Mouse (Mus musculus): Measurements from ENCODE around the gene Krt39.

The Krt39 gene

GRCm38 (mm10) chr11:99521288-99521860 is at the start of gene Krt39:
Gene Krt39, minus strand, starts transcription at chr11:99521338.
- no peak for DNase-seq (ENCODE audit: low spot score in 2 of 2)

- no peak for DNase-seq (ENCODE audit: low spot score in 2 of 2)
Observed at GRCm38 (mm10) chr11:99566530-99566929, 45.4 kb upstream of the Krt39 start, which contains the start of gene Krtap3-1. Gene Krtap3-1, minus strand, starts transcription at chr11:99566630.

DNA sequence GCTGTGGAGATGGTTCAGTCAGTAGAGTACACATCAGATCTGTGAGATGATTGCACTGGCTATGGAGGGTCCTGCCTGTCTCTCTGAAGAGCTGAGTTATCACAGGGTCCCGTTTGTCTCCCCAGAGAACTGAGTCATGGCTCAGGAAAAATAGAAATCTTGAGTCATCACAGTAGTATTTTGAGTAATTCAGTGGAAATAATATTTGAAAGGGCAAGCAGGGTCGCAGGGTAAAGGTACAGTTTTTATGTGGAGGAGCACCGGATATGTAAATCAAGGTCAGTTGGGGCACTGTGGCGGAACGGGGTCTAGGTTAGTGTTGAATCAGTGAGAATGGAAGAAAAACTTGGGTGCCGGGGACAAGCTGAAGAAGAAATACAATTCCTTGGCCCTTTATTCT is 41.4 kb upstream of the Krt39 start:
- no peak for DNase-seq (ENCODE audit: low spot score in 2 of 2)

DNA sequence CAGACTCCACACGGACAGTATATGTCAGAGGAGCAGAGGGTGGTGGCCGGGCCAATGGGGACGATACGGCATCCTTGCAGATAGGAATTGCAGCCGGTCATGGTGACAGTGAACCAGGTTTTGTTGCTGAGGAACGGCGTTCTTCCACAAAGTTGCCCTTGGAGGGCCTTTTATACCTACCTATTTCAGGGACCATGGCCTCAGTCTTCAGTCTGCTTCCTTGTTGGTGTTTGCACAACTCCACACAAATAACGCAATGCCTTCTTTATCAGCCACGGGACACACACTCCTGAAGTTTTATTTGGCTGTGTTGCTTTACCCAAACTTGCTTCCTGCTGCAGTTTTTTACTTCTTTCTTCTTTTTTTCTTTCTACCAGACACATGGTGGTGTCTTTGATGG is 38.2 kb upstream of the Krt39 start, which contains the start of gene Gm11939:
Gene Gm11939 (minus strand): TSS at position 101 of the 400 bp plus-strand sequence.
- DNase-seq (ENCODE audit: low spot score in 2 of 2), result no peak

DNA sequence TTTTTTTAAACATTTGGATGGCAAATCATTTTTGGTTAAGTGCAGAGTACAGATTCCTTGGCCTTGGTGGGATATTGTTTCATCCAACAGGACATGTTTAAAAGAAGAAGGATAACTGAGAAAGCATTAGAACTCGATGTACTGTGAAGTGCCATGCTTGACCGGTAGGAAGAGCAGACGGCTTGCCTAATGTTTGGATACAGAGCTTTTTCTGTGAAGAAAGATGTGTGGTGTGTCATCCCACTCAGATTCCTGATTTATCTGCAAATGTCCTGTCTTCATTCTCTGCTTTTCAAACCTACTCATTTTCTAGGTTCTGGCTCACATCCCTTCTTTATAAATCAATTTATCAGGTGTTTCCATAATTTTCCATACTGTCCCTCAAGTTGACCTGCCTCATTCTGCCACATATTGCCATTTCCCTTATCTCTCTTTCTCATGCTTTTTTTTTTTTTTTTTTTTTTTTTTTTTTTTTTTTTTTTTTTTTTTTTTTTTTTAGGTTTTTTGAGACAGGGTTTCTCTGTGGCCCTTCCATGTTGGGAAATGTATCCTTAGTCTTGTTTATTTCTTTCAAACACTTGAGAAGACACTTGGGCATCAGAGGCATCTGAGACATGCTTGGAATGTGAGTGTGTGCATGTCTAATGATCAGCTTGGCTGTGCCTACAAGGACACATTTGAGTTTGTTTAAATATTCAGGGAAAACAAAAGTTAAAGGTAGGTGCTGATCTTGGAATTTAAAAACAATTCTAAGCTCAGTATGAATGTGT is 37.0 kb upstream of the Krt39 start:
- DNase-seq (ENCODE audit: low spot score in 2 of 2), result no peak

GRCm38 (mm10) chr11:99556753-99557152 is 35.6 kb upstream of the Krt39 start, which contains the start of gene Krtap3-2:
Gene Krtap3-2, minus strand, starts transcription at chr11:99556853.
- DNase-seq (ENCODE audit: low spot score in 2 of 2), result no peak

DNA sequence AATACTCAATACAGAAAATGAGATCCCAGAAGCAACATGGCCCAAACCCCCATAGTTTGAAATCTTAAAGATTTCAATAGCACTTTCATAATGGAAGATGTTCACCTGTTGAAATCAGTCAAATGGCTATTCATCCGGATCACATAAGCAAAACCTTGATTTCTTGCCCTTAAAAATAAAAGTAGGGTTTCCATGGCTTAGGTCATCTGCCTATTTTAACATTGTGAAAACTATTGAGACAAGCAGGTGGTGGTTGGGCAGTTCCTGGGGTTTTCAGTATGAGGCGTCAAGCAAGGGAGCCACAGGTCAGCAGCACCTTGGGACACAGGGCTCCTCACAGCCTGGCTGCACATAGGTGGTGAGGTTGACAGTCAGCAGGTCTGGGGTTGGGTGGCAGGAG is 35.1 kb upstream of the Krt39 start:
- DNase-seq (ENCODE audit: low spot score in 2 of 2), result no peak

- no peak for DNase-seq (ENCODE audit: low spot score in 2 of 2)
Observed at GRCm38 (mm10) chr11:99550765-99551164, 29.6 kb upstream of the Krt39 start, which contains the start of gene Krtap3-3. Gene Krtap3-3, minus strand, starts transcription at chr11:99550865.

GRCm38 (mm10) chr11:99547892-99548291 is 26.8 kb upstream of the Krt39 start:
- no peak for DNase-seq (ENCODE audit: low spot score in 2 of 2)

- DNase-seq (ENCODE audit: low spot score in 2 of 2), result peak in 1 of 2 experiments; percentile 23
Observed at GRCm38 (mm10) chr11:99539721-99540120, 18.6 kb upstream of the Krt39 start.

GRCm38 (mm10) chr11:99514098-99514497 is 7.0 kb downstream of the Krt39 start:
- DNase-seq (ENCODE audit: low spot score in 2 of 2), result no peak

DNA sequence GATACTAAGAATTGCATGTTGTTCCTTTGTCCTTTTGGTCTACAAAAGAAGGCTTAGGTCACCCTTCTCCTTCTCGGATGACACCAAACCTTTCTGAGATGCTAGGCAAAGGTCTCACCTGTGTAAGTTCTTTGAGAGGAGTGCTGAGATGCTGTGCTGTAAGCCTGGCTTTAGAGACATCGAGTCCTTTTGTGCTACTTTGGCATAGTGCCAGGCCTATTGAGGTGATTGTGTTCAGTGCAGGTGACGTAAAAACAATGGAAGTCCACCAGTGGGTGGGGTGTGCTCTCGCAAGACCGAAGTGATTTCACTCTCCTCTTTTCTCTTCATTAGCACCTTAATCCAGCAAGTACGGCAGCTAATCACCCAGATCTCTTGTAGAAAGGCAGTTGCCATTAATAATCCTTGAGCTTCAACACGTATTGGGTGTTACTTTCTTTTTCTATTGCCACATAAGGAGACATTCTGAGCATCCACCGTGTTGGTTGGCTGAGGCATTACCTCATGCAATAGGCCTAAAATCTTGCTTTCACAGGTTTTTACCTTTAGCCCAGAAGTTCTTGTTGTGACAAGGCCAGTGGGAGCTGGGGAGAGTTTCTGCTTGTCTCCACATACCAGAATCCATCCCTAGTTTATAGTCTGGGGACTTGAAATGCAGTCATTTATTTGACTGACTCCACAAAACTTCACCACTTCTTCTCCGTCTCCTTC is 20.9 kb downstream of the Krt39 start:
- DNase-seq (ENCODE audit: low spot score in 2 of 2), result no peak

DNA sequence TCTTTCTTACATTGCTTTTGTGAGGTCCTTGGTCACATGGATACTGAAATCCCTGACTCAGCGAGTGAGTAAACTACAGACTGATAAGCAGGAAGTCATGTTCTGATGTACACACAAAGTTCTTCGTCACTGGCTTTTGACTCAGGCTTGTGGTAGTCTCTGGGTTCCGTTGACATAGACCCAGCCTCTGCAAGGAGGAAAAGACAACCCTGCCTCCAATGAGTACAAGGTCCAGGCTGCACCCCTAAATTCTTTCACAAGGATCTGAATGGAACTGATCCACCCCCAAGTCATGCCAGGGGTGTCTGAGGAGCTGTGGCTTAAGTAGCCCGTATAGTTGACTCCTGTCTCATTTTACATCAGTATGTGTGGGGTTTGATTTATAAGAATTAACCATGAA is 24.7 kb downstream of the Krt39 start:
- DNase-seq (ENCODE audit: low spot score in 2 of 2), result no peak

DNA sequence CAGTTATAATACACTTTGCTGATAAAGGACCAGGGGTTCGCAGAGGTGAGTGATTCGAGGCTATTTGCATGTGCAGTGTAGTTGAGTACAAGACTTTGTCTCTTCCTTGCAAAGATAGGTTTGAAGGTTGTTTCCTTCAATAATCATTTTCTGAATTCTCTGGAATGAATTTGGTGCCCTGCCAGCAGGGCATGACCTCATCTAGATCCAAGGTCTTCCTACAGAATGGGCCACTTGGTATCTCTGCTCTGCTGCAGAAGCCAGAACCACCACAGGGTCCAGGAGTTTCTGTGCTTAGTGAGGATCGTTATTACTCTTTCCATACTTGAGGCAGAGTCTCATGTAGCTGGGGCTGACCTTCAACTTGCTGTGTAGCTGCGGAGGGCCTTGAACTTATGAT is 26.4 kb downstream of the Krt39 start:
- DNase-seq (ENCODE audit: low spot score in 2 of 2), result no peak

GRCm38 (mm10) chr11:99493574-99493850 is 27.6 kb downstream of the Krt39 start:
- no peak for DNase-seq (ENCODE audit: low spot score in 2 of 2)

DNA sequence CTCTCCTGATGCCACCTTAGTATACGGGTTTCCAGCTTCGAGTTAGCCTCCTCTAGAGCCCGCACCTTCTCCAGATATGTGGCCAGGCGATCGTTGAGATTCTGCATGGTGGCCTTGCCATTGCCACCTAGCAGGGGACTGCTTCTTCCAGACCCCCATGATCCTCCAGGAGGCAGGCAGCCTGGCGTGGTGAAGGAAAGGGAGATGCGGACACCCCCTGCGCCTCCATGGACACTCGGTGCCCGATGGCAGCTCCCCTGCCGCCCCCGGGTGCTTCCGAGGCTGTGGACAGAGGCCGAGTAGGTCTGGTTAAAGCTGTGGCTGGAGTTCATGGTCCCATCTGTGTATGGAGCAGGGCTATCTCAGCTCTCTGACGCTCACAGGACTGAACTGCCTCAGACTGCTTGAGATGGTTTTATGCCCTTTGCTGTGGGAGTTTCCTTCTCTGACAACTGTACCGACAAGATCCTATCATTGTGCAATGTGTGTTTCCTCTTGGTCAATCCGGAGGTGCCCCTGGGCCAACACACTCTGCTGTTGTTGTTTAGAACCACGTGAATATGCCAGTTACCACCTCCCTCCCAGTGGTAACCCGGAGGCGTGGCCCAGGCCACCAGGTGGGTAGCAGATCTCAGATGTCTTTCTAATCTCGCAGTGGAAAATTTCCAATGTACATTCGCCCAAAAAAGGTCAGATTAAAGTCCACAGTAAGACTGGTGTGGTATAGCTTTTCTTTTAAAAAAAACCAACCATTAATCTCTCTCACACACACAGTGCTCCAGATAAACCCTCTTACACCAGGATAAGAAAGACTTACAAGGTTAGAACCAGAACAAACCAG is 28.2 kb downstream of the Krt39 start, which contains the start of gene Krt23:
Gene Krt23 (minus strand): TSS at position 405 of the 841 bp plus-strand sequence.
- no peak for DNase-seq (ENCODE audit: low spot score in 2 of 2)

DNA sequence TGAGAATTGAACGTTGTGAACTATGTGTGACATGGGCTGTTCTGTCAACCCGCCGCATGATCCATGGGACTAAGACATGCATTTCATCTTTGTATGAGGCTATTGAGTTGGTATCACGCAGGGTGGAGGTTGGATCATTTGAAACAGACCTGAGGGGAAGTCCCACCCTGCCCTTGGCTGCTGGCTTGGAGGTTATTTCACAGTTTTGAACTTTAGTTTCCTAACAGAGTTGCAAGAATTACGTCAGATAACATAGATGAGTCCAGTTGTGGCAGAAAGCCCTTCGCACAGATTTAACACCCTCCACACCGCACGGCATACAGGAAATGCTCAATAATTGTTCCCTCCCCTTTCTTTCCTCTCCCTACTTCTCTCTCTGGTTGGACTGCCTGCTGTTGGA is 30.1 kb downstream of the Krt39 start:
- no peak for DNase-seq (ENCODE audit: low spot score in 2 of 2)

DNA sequence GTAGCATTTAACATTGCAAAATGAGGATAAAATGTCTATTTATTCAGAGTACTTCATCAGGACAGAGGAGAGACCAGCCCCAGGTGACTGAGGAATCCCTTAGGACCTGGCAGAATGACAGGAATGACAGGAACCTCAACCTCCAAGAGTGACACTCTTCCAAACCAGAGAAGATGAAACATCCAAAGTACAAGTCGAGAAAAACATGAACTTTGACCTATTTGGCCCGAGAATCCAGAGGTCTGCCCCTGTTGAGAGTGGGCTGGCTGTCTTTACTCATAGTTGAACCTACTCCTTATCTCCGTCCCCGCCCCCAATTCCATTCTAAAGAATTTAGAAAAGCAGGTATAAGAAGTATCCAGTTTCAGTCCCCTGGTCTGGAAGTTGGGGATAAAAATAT is 30.5 kb downstream of the Krt39 start:
- DNase-seq (ENCODE audit: low spot score in 2 of 2), result no peak

GRCm38 (mm10) chr11:99489233-99489632 is 31.9 kb downstream of the Krt39 start:
- no peak for DNase-seq (ENCODE audit: low spot score in 2 of 2)

DNA sequence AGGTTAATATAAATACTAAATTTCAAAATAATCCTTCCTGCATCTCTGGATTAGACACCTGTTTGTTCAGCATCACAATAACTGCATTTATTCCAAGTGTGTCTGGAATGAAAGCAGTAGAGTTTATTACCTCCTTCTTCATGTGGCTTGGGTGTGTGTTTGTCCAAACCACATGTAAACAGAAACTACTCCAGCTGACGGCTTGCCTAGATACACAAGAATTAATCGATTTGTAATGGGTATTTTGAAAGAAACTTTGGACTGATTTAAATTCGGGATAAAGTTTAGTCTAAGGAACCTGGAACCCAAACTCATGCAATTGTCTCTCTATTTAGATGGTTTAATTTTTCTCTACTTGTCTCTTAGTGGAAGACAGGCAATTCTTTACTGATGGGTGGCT is 46.2 kb downstream of the Krt39 start:
- DNase-seq (ENCODE audit: low spot score in 2 of 2), result no peak

DNA sequence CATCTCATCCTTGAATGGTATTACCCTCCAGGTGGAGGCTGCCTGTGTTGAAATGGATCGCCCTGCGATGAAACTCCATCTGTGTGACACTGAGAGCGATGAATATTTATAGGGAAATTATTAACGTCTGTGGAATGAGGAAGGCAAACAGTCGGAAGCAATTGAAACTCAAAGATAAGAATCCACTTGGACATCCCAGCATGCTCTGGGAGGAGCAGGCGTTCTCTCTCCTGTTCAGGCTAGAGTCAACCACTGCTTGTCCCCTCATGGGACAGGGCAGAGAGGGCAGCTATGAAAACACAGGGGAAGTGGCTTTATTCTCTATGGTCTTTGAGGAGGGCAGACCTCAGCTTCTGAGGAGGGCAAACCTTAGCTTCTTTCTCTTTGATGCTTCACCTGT is 47.7 kb downstream of the Krt39 start:
- DNase-seq (ENCODE audit: low spot score in 2 of 2), result no peak

- no peak for DNase-seq (ENCODE audit: low spot score in 2 of 2)
Observed at GRCm38 (mm10) chr11:99472405-99472804, 48.7 kb downstream of the Krt39 start.

All from frontal cortex, postnatal 14 days (tissue).